Mouse (Mus musculus) olfactory bulb, adult 2 months (tissue): ENCODE measurements around the gene Folr2.

Experiments
- CTCF ChIP-seq: fragments of 200-500 bp; IDR thresholded peaks from 2 replicates; pipeline ENCODE4 v1.5.1; 2012; ENCODE audit warnings: low read depth, mild to moderate bottlenecking, low read length, moderate library complexity; ENCODE audit not compliant: insufficient read depth
- POLR2A ChIP-seq: fragments of 200-500 bp; IDR thresholded peaks from 2 replicates; pipeline ENCODE4 v1.6.1; 2012; ENCODE audit warnings: mild to moderate bottlenecking, low read depth, low read length, moderate library complexity; ENCODE audit not compliant: insufficient read depth

GRCm38 (mm10) chr7:101858362-101858761 is 1.4 kb upstream of the Folr2 start:
- TF ChIP-seq CTCF (no peak), POLR2A (no peak)
